Mouse (Mus musculus): ENCODE measurements at regions not wholly inside any gene's neighbourhood (a gene's known extent, or its start where the extent isn't known, plus 50 kb on each side); places are given as distances from the start of the nearest gene placed in this dataset.

GRCm38 (mm10) chr3:131775431-131775830, 210.9 kb downstream of the Papss1 start:
- Histone ChIP-seq H3K27me3 (replicated peaks) (no peaks in the 10 kb centered on the region), H3K27ac (ENCODE audit: insufficient read depth, low read depth) (no peak overlapping the region), H3K79me2 (replicated peaks; ENCODE audit: control insufficient read depth, extremely low read depth, insufficient read depth, poor library complexity, severe bottlenecking) (no peaks in the 10 kb centered on the region), H3K4me2 (ENCODE audit: insufficient read depth, low read depth, poor library complexity, severe bottlenecking) (no peak overlapping the region), H3K9me3 (replicated peaks; ENCODE audit: low read length) (no peaks in the 10 kb centered on the region), H3K9ac (ENCODE audit: insufficient read depth, low read depth) (no peak overlapping the region), H3K36me3 (replicated peaks in 1 of 2; ENCODE audit: control insufficient read depth in 1 of 2, insufficient read depth in 1 of 2, low read length in 1 of 2) (no peaks in the 10 kb centered on the region), H3K4me1 (ENCODE audit: control insufficient read depth in 1 of 2, insufficient read depth in 2 of 2) (peaks cover 0 to 17% of the 10 kb centered on the region in 2 experiments; a peak in 2 of 4 replicates), H3K4me3 (replicated peaks in 1 of 3; ENCODE audit: low read depth in 2 of 3, low read length in 2 of 3, poor library complexity in 1 of 3) (no peak overlapping the region)
- dilution Hi-C loops (cut with MboI; ENCODE audit: extremely low pct_ligation_motif_present, extremely low pct_unique_long_range_greater_than_20kb, low sequenced_read_pairs) (no loop called here), in situ Hi-C loops (cut with MboI; ENCODE audit: low pct_ligation_motif_present, low pct_unique_long_range_greater_than_20kb, low sequenced_read_pairs) (no loop called here)
- TF ChIP-seq ETS1 (conservative IDR thresholded peaks at IDR 0.05; ENCODE audit: low read depth, low read length) (no peak), MEF2A (IDR thresholded peaks at IDR 0.05; ENCODE audit: borderline replicate concordance, low read depth, low read length) (no peak), ZNF384 (IDR thresholded peaks at IDR 0.05; ENCODE audit: low read depth, low read length) (no peak)
- DNase-seq (ENCODE audit: extremely low read depth): peak; percentile 37

DNA sequence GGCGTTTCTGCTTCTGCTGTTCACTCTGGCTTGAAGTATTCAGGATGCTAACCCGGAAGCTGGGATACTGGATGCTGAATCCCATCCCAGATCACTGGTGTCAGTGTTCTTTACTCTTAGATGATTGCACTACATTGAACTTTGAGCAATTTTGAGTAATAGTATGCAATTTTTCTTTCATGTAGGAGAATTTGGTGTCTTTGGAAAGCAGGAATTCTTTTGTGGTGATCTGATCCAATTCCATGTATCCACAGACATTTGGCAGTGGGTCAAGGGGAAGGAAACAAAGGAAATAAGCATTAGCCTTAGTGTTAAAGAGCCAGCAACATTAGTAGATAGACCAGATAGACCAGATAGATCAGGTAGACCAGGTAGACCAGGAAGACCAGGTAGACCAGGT, 212.1 kb downstream of the Papss1 start:
- Histone ChIP-seq H3K9me3 (replicated peaks; ENCODE audit: low read length) (no peaks in the 10 kb centered on the region), H3K4me1 (ENCODE audit: control insufficient read depth in 1 of 2, insufficient read depth in 2 of 2) (peaks cover 0 to 17% of the 10 kb centered on the region in 2 experiments; a peak in 2 of 4 replicates), H3K27me3 (replicated peaks) (no peaks in the 10 kb centered on the region), H3K27ac (ENCODE audit: insufficient read depth, low read depth) (no peak overlapping the region), H3K9ac (ENCODE audit: insufficient read depth, low read depth) (no peak overlapping the region), H3K36me3 (replicated peaks in 1 of 2; ENCODE audit: control insufficient read depth in 1 of 2, insufficient read depth in 1 of 2, low read length in 1 of 2) (no peaks in the 10 kb centered on the region), H3K4me2 (ENCODE audit: insufficient read depth, low read depth, poor library complexity, severe bottlenecking) (no peak overlapping the region), H3K4me3 (replicated peaks in 1 of 3; ENCODE audit: low read depth in 2 of 3, low read length in 2 of 3, poor library complexity in 1 of 3) (no peak overlapping the region), H3K79me2 (replicated peaks; ENCODE audit: control insufficient read depth, extremely low read depth, insufficient read depth, poor library complexity, severe bottlenecking) (no peaks in the 10 kb centered on the region)
- TF ChIP-seq IRF4 (IDR thresholded peaks at IDR 0.05; ENCODE audit: low read depth, low read length): no peak
- TF ChIP-seq JUND (conservative IDR thresholded peaks at IDR 0.05; ENCODE audit: low read depth, low read length): no peak
- no peak for TF ChIP-seq CHD2 (IDR thresholded peaks at IDR 0.05; ENCODE audit: low read length)
- no peak for TF ChIP-seq UBTF (IDR thresholded peaks at IDR 0.05; ENCODE audit: low read depth, low read length)
- TF ChIP-seq PAX5 (IDR thresholded peaks at IDR 0.05; ENCODE audit: low read length): no peak
- no peak for TF ChIP-seq EP300 (IDR thresholded peaks at IDR 0.05; ENCODE audit: low read length)
- DNase-seq (ENCODE audit: extremely low read depth): no peak
- in situ Hi-C loops (cut with MboI; ENCODE audit: low pct_ligation_motif_present, low pct_unique_long_range_greater_than_20kb, low sequenced_read_pairs): no loop called here
- dilution Hi-C loops (cut with MboI; ENCODE audit: extremely low pct_ligation_motif_present, extremely low pct_unique_long_range_greater_than_20kb, low sequenced_read_pairs): no loop called here

DNA sequence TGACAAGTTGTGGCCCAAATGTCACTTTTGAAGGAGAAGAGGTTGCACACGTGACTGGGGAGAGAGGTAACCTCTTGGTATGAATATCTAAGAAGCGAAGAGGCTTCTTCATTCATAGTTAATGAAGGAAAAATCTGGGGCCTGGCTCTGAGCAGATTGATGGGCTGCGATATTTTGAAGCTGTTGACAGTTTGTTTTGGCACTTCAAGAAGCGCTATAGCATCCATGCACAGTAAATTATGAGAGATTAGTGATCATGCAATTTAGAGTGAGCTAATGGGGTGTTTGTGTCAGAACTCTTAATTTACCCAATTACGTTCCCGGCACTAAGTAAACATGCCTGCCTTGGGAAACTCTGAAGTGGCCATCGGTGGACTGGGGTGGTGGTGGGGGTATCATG, 215.2 kb downstream of the Papss1 start:
- dilution Hi-C loops (cut with MboI; ENCODE audit: extremely low pct_ligation_motif_present, extremely low pct_unique_long_range_greater_than_20kb, low sequenced_read_pairs): no loop called here

More for the DNA sequence above, 215.2 kb downstream of the Papss1 start:
- Histone ChIP-seq H3K4me2 (ENCODE audit: insufficient read depth, low read depth, poor library complexity, severe bottlenecking) (no peak overlapping the region), H3K9me3 (replicated peaks; ENCODE audit: low read length) (no peaks in the 10 kb centered on the region), H3K79me2 (replicated peaks; ENCODE audit: control insufficient read depth, extremely low read depth, insufficient read depth, poor library complexity, severe bottlenecking) (no peaks in the 10 kb centered on the region), H3K4me1 (ENCODE audit: control insufficient read depth in 1 of 2, insufficient read depth in 2 of 2) (peaks cover 2 to 15% of the 10 kb centered on the region in 2 experiments; a peak in 2 of 4 replicates), H3K27me3 (replicated peaks) (no peaks in the 10 kb centered on the region), H3K27ac (ENCODE audit: insufficient read depth, low read depth) (no peak overlapping the region), H3K4me3 (replicated peaks in 1 of 3; ENCODE audit: low read depth in 2 of 3, low read length in 2 of 3, poor library complexity in 1 of 3) (no peak overlapping the region), H3K36me3 (replicated peaks in 1 of 2; ENCODE audit: control insufficient read depth in 1 of 2, insufficient read depth in 1 of 2, low read length in 1 of 2) (no peaks in the 10 kb centered on the region), H3K9ac (ENCODE audit: insufficient read depth, low read depth) (no peak overlapping the region)
- in situ Hi-C loops (cut with MboI; ENCODE audit: low pct_ligation_motif_present, low pct_unique_long_range_greater_than_20kb, low sequenced_read_pairs): no loop called here
- DNase-seq (ENCODE audit: extremely low read depth): no peak
- no peak for TF ChIP-seq MEF2A (IDR thresholded peaks at IDR 0.05; ENCODE audit: borderline replicate concordance, low read depth, low read length)
- no peak for TF ChIP-seq NRF1 (IDR thresholded peaks at IDR 0.05; ENCODE audit: low read depth, low read length)
- no peak for TF ChIP-seq ZNF384 (IDR thresholded peaks at IDR 0.05; ENCODE audit: low read depth, low read length)
- TF ChIP-seq RAD21 (IDR thresholded peaks at IDR 0.05; ENCODE audit: low read depth, low read length): no peak
- TF ChIP-seq CTCF (conservative IDR thresholded peaks at IDR 0.05 in 1 of 2, IDR thresholded peaks at IDR 0.05 in 1 of 2; ENCODE audit: low read depth in 2 of 2, low read length in 2 of 2): no peak
- TF ChIP-seq SIN3A (IDR thresholded peaks at IDR 0.05; ENCODE audit: low read length): no peak
- TF ChIP-seq HCFC1 (IDR thresholded peaks at IDR 0.05; ENCODE audit: low read depth, low read length): no peak
- TF ChIP-seq POLR2A (IDR thresholded peaks at IDR 0.05; ENCODE audit: low read depth, low read length): no peak
- no peak for TF ChIP-seq MYC (IDR thresholded peaks at IDR 0.05; ENCODE audit: low read depth, low read length)
- TF ChIP-seq E2F4 (IDR thresholded peaks at IDR 0.05; ENCODE audit: insufficient replicate concordance, low read depth, low read length): no peak
- no peak for TF ChIP-seq MXI1 (IDR thresholded peaks at IDR 0.05; ENCODE audit: low read depth, low read length)
- no peak for TF ChIP-seq TCF12 (IDR thresholded peaks at IDR 0.05; ENCODE audit: low read depth, low read length)
- TF ChIP-seq PAX5 (IDR thresholded peaks at IDR 0.05; ENCODE audit: low read length): no peak
- TF ChIP-seq USF1 (IDR thresholded peaks at IDR 0.05; ENCODE audit: low read depth, low read length): no peak
- no peak for TF ChIP-seq BHLHE40 (IDR thresholded peaks at IDR 0.05; ENCODE audit: low read depth, low read length)
- TF ChIP-seq ZMIZ1 (IDR thresholded peaks at IDR 0.05; ENCODE audit: low read depth, low read length): no peak
- TF ChIP-seq JUN (IDR thresholded peaks at IDR 0.05; ENCODE audit: insufficient read depth, low read depth, low read length): no peak
